Mouse (Mus musculus) liver, postnatal 0 days (tissue): Measurements from ENCODE around the gene Rmdn2.

ENCODE experiments used
- CTCF ChIP-seq: sonication (generic); IDR thresholded peaks from 2 replicates; pipeline ENCODE4 v1.5.1; 2016; ENCODE audit warnings: antibody characterized with exemption, low read depth
- EP300 ChIP-seq: IDR thresholded peaks from 2 replicates; pipeline ENCODE4 v1.6.1; 2016; ENCODE audit warnings: antibody characterized with exemption, low read depth, mild to moderate bottlenecking

- TF ChIP-seq CTCF, result no peak
- peak; percentile 46; the same call in 1 of the 2 replicates for TF ChIP-seq EP300
Measured at GRCm38 (mm10) chr17:79609697-79610096, 2.0 kb upstream of the Rmdn2 start.
